Mouse (Mus musculus) ovary, postnatal 10 days (tissue): Measurements from ENCODE around the gene Pgpep1l.
"Not testable (repeated sequence)": the region's sequence is repeated elsewhere in the genome, so short reads cannot be mapped to it uniquely, and the experiment has no call there.

Source experiments
- DNase-seq: peaks from one replicate; pipeline ENCODE4 v3.0.0; 2022; ENCODE audit warnings: low spot score

Gene Pgpep1l

GRCm38 (mm10) chr7:68282304-68283132 is 18.5 kb upstream of the Pgpep1l start:
- no peak for DNase-seq

GRCm38 (mm10) chr7:68281341-68281740 is 17.3 kb upstream of the Pgpep1l start:
- DNase-seq = no peak

GRCm38 (mm10) chr7:68280352-68280869 is 16.4 kb upstream of the Pgpep1l start:
- DNase-seq = no peak

GRCm38 (mm10) chr7:68279481-68279880 is 15.4 kb upstream of the Pgpep1l start:
- DNase-seq = no peak

- DNase-seq = no peak
These were observed 14.9 kb upstream of the Pgpep1l start for GRCm38 (mm10) chr7:68278908-68279307.

GRCm38 (mm10) chr7:68278385-68278784 is 14.4 kb upstream of the Pgpep1l start:
- no peak for DNase-seq

- DNase-seq = no peak
These were observed 13.9 kb upstream of the Pgpep1l start for GRCm38 (mm10) chr7:68277897-68278270.

GRCm38 (mm10) chr7:68277054-68277896 is 13.2 kb upstream of the Pgpep1l start:
- DNase-seq = no peak

GRCm38 (mm10) chr7:68275838-68276731 is 12.1 kb upstream of the Pgpep1l start:
- no peak for DNase-seq

- not testable (repeated sequence) for DNase-seq
These were observed 11.4 kb upstream of the Pgpep1l start for GRCm38 (mm10) chr7:68275445-68275837.

- DNase-seq = no peak
These were observed 10.9 kb upstream of the Pgpep1l start for GRCm38 (mm10) chr7:68274951-68275350.

- DNase-seq = no peak
These were observed 10.2 kb upstream of the Pgpep1l start for GRCm38 (mm10) chr7:68274218-68274617.

- DNase-seq = no peak
These were observed 9.5 kb upstream of the Pgpep1l start, which contains the start of gene Fam169b for GRCm38 (mm10) chr7:68273515-68273914. Gene Fam169b (plus strand): TSS chr7:68273839.

- no peak for DNase-seq
These were observed 8.6 kb upstream of the Pgpep1l start for GRCm38 (mm10) chr7:68272607-68273006.

GRCm38 (mm10) chr7:68271816-68272215 is 7.8 kb upstream of the Pgpep1l start:
- no peak for DNase-seq

GRCm38 (mm10) chr7:68270551-68270950 is 6.5 kb upstream of the Pgpep1l start:
- no peak for DNase-seq

- no peak for DNase-seq
These were observed 2.7 kb upstream of the Pgpep1l start for GRCm38 (mm10) chr7:68266691-68267090.

GRCm38 (mm10) chr7:68265391-68265790 is 1.4 kb upstream of the Pgpep1l start:
- no peak for DNase-seq

- no peak for DNase-seq
These were observed 498 bp upstream of the Pgpep1l start for GRCm38 (mm10) chr7:68264531-68264930.

GRCm38 (mm10) chr7:68263346-68264027 is 546 bp downstream of the Pgpep1l start:
- no peak for DNase-seq

- no peak for DNase-seq
These were observed 1.3 kb downstream of the Pgpep1l start for GRCm38 (mm10) chr7:68262612-68263200.
